Mouse (Mus musculus) MEL (cell line): ENCODE data around the gene Rad54l2. TPM values are rescaled to one million over a fixed set of nuclear protein-coding genes. Genes with fewer than 3 reads are reported as not detected.
A peak's percentile ranks its signal among the peaks of the same experiment; 100 is the strongest.

Experiments used
- DNase-seq: peaks from one replicate; pipeline ENCODE4 v3.0.0; 2011; ENCODE audit warnings: low read depth, low spot score
- H3K27ac ChIP-seq: 2 replicates; pipeline ENCODE4 v1.5.1; 2012; ENCODE audit warnings: low read depth, mild to moderate bottlenecking, control low read depth, low read length, moderate library complexity; ENCODE audit not compliant: control insufficient read depth
- H3K27me3 ChIP-seq, 2 experiments: fragments of 150-350 bp in 1 of 2; sonication (generic) in 1 of 2; 2 replicates each; pipeline ENCODE4 v1.6.1; 2012; ENCODE audit warnings: low read length in 2 of 2, mild to moderate bottlenecking in 2 of 2, improper control_type of control experiment in 1 of 2, moderate library complexity in 1 of 2; ENCODE audit not compliant: insufficient read depth in 2 of 2, control insufficient read depth in 1 of 2
- H3K36me3 ChIP-seq, 2 experiments: 2 replicates each; pipeline ENCODE4 v1.6.1; 2012 to 2014; ENCODE audit warnings: low read length in 2 of 2, improper control_type of control experiment in 1 of 2, inconsistent platforms in 1 of 2, mild to moderate bottlenecking in 1 of 2; ENCODE audit not compliant: insufficient read depth in 2 of 2, control insufficient read depth in 1 of 2
- H3K4me1 ChIP-seq, 2 experiments: fragments of 150-350 bp in 1 of 2; sonication (generic) in 1 of 2; 2 replicates each; pipeline ENCODE4 v1.6.1; 2012; ENCODE audit warnings: low read length in 2 of 2, improper control_type of control experiment in 1 of 2, mild to moderate bottlenecking in 1 of 2; ENCODE audit not compliant: insufficient read depth in 2 of 2, control insufficient read depth in 1 of 2
- H3K4me3 ChIP-seq, 2 experiments: fragments of 150-350 bp in 1 of 2; sonication (generic) in 1 of 2; 2 replicates each; pipeline ENCODE4 v1.5.1; 2012; ENCODE audit warnings: low read depth in 2 of 2, low read length in 2 of 2, mild to moderate bottlenecking in 2 of 2, moderate library complexity in 2 of 2, control low read depth in 1 of 2, improper control_type of control experiment in 1 of 2; ENCODE audit not compliant: control insufficient read depth in 1 of 2, insufficient read depth in 1 of 2
- H3K79me2 ChIP-seq: 2 replicates; pipeline ENCODE4 v1.6.1; 2012; ENCODE audit warnings: mild to moderate bottlenecking, low read length, moderate library complexity; ENCODE audit not compliant: control insufficient read depth, poor library complexity, insufficient read depth
- H3K9ac ChIP-seq: 2 replicates; pipeline ENCODE4 v1.6.1; 2012; ENCODE audit warnings: low read depth, mild to moderate bottlenecking, control low read depth, low read length, moderate library complexity; ENCODE audit not compliant: control insufficient read depth, poor library complexity, severe bottlenecking
- H3K9me3 ChIP-seq: fragments of 150-350 bp; sonication (generic); replicated peaks from 2 replicates; pipeline ENCODE4 v1.6.1; 2012; ENCODE audit warnings: mild to moderate bottlenecking, low read length, improper control_type of control experiment, moderate library complexity; ENCODE audit not compliant: insufficient read depth
- BHLHE40 ChIP-seq: IDR thresholded peaks from 2 replicates; pipeline ENCODE4 v1.6.1; 2012; ENCODE audit warnings: low read depth, mild to moderate bottlenecking, inconsistent platforms, low read length, improper control_type of control experiment, borderline replicate concordance
- CHD1 ChIP-seq: IDR thresholded peaks from 2 replicates; pipeline ENCODE4 v1.6.1; 2012; ENCODE audit warnings: low read depth, mild to moderate bottlenecking, inconsistent platforms, low read length, improper control_type of control experiment
- ELF1 ChIP-seq: IDR thresholded peaks from 2 replicates; pipeline ENCODE4 v1.6.1; 2014; ENCODE audit warnings: low read depth, mild to moderate bottlenecking, inconsistent platforms, low read length, improper control_type of control experiment, moderate library complexity
- GABPA ChIP-seq: IDR thresholded peaks from 2 replicates; pipeline ENCODE4 v1.6.1; 2012; ENCODE audit warnings: low read depth, mild to moderate bottlenecking, inconsistent platforms, low read length, improper control_type of control experiment, moderate library complexity
- HCFC1 ChIP-seq: IDR thresholded peaks from 2 replicates; pipeline ENCODE4 v1.6.1; 2012; ENCODE audit warnings: low read depth, mild to moderate bottlenecking, inconsistent platforms, low read length, improper control_type of control experiment, moderate library complexity
- MAFK ChIP-seq: IDR thresholded peaks from 2 replicates; pipeline ENCODE4 v1.6.1; 2011; ENCODE audit warnings: low read depth, mild to moderate bottlenecking, low read length, improper control_type of control experiment, borderline replicate concordance
- MAX ChIP-seq: IDR thresholded peaks from 2 replicates; pipeline ENCODE4 v1.6.1; 2011; ENCODE audit warnings: low read length, improper control_type of control experiment
- MXI1 ChIP-seq: IDR thresholded peaks from 2 replicates; pipeline ENCODE4 v1.6.1; 2011; ENCODE audit warnings: mild to moderate bottlenecking, low read depth, low read length, improper control_type of control experiment
- MYB ChIP-seq: IDR thresholded peaks from 2 replicates; pipeline ENCODE4 v1.6.1; 2011; ENCODE audit warnings: mild to moderate bottlenecking, low read depth, low read length, improper control_type of control experiment
- MYC ChIP-seq: IDR thresholded peaks from 2 replicates; pipeline ENCODE4 v1.6.1; 2011; ENCODE audit warnings: low read depth, mild to moderate bottlenecking, low read length, improper control_type of control experiment, moderate library complexity
- NELFE ChIP-seq: IDR thresholded peaks from 2 replicates; pipeline ENCODE4 v1.6.1; 2011; ENCODE audit warnings: low read depth, low read length, improper control_type of control experiment
- NRF1 ChIP-seq: IDR thresholded peaks from 2 replicates; pipeline ENCODE4 v1.6.1; 2014; ENCODE audit warnings: low read depth, mild to moderate bottlenecking, inconsistent platforms, low read length, improper control_type of control experiment, moderate library complexity; ENCODE audit not compliant: poor library complexity, insufficient read depth, severe bottlenecking
- POLR2AphosphoS2 ChIP-seq: IDR thresholded peaks from 2 replicates; pipeline ENCODE4 v1.6.1; 2011; ENCODE audit warnings: low read length, improper control_type of control experiment
- RAD21 ChIP-seq: IDR thresholded peaks from 2 replicates; pipeline ENCODE4 v1.6.1; 2011; ENCODE audit warnings: mild to moderate bottlenecking, low read depth, low read length, improper control_type of control experiment
- RCOR1 ChIP-seq: IDR thresholded peaks from 2 replicates; pipeline ENCODE4 v1.6.1; 2012; ENCODE audit warnings: low read depth, mild to moderate bottlenecking, inconsistent platforms, low read length, improper control_type of control experiment
- SMC3 ChIP-seq: IDR thresholded peaks from 2 replicates; pipeline ENCODE4 v1.6.1; 2011; ENCODE audit warnings: low read depth, low read length, improper control_type of control experiment
- TAL1 ChIP-seq: IDR thresholded peaks from 2 replicates; pipeline ENCODE4 v1.6.1; 2012; ENCODE audit warnings: mild to moderate bottlenecking, inconsistent platforms, low read length, moderate library complexity, mixed read lengths
- TBP ChIP-seq: IDR thresholded peaks from 2 replicates; pipeline ENCODE4 v1.8.0; 2011; ENCODE audit warnings: low read depth, low read length, improper control_type of control experiment
- TCF12 ChIP-seq: IDR thresholded peaks from 2 replicates; pipeline ENCODE4 v1.6.1; 2014; ENCODE audit warnings: low read depth, mild to moderate bottlenecking, inconsistent platforms, low read length, improper control_type of control experiment, moderate library complexity
- UBTF ChIP-seq: IDR thresholded peaks from 2 replicates; pipeline ENCODE4 v1.6.1; 2012; ENCODE audit warnings: low read depth, mild to moderate bottlenecking, inconsistent platforms, low read length, improper control_type of control experiment, moderate library complexity, borderline replicate concordance; ENCODE audit not compliant: insufficient read depth
- ZC3H11A ChIP-seq: IDR thresholded peaks from 2 replicates; pipeline ENCODE4 v1.6.1; 2012; ENCODE audit warnings: low read depth, mild to moderate bottlenecking, inconsistent platforms, low read length, improper control_type of control experiment
- ZKSCAN1 ChIP-seq: IDR thresholded peaks from 2 replicates; pipeline ENCODE4 v1.6.1; 2012; ENCODE audit warnings: low read depth, mild to moderate bottlenecking, inconsistent platforms, low read length, improper control_type of control experiment, moderate library complexity
- polyA plus RNA-seq, 2 experiments: library from polyadenylated mRNA; stranded (reverse) in 1 of 2; unstranded in 1 of 2; fragments of >175 nt in 1 of 2; fragments of >200 nt in 1 of 2; gene quantifications; 2 replicates each; pipeline versions ENCODE4 v1.2.1 to v1.2.4; 2012; ENCODE audit warnings: low replicate concordance in 2 of 2, low read depth in 1 of 2; ENCODE audit not compliant: insufficient read length in 2 of 2, insufficient read depth in 1 of 2, missing spikeins in 1 of 2
- total RNA-seq: library from RNA; depleted of rRNA; stranded (reverse); fragments of 300-350 nt; gene quantifications from 2 replicates; pipeline ENCODE4 v1.2.3, GENCODE M21; 2012

Rad54l2 gene
- total and polyA plus RNA-seq, 3 experiments: 11.9 to 27.2 (median 15.5) TPM

GRCm38 (mm10) chr9:106716232-106716631 is 72.8 kb downstream of the Rad54l2 start:
- peaks cover 0 to 7% of the 10 kb centered on the region in 2 experiments; a peak in 2 of 4 replicates for H3K36me3 ChIP-seq
- no peaks in the 10 kb centered on the region for H3K27me3 ChIP-seq
- TF ChIP-seq NRF1: no peak
- no peak for TF ChIP-seq MAFK
- TF ChIP-seq RCOR1: peak; percentile 79
- no peaks in the 10 kb centered on the region for H3K79me2 ChIP-seq
- no peaks in the 10 kb centered on the region for H3K9me3 ChIP-seq
- no peak overlapping the region for H3K9ac ChIP-seq
- H3K4me1 ChIP-seq: no peaks in the 10 kb centered on the region
- no peak overlapping the region for H3K27ac ChIP-seq
- DNase-seq: no peak
- no peak overlapping the region for H3K4me3 ChIP-seq

- H3K4me3 ChIP-seq: no peak overlapping the region
- no peak for DNase-seq
- H3K27ac ChIP-seq: no peak overlapping the region
- H3K36me3 ChIP-seq: peaks cover 0 to 12% of the 10 kb centered on the region in 2 experiments; a peak in 2 of 4 replicates
- TF ChIP-seq CHD1: no peak
- TF ChIP-seq MYC: no peak
- no peak for TF ChIP-seq ELF1
- TF ChIP-seq HCFC1: no peak
- TF ChIP-seq UBTF: no peak
- no peak for TF ChIP-seq TBP
- TF ChIP-seq NRF1: no peak
- no peak for TF ChIP-seq RAD21
- TF ChIP-seq NELFE: no peak
- no peak for TF ChIP-seq ZC3H11A
- no peak for TF ChIP-seq BHLHE40
- TF ChIP-seq TAL1: no peak
- no peak for TF ChIP-seq GABPA
- TF ChIP-seq POLR2AphosphoS2: no peak
- no peak for TF ChIP-seq ZKSCAN1
- no peak for TF ChIP-seq SMC3
- TF ChIP-seq MXI1: no peak
- no peak for TF ChIP-seq MAX
- TF ChIP-seq TCF12: no peak
- no peak for TF ChIP-seq MYB
- no peaks in the 10 kb centered on the region for H3K27me3 ChIP-seq
- no peaks in the 10 kb centered on the region for H3K9me3 ChIP-seq
- H3K79me2 ChIP-seq: no peaks in the 10 kb centered on the region
- H3K4me1 ChIP-seq: no peaks in the 10 kb centered on the region
- H3K9ac ChIP-seq: no peak overlapping the region
Observed at GRCm38 (mm10) chr9:106712470-106712869, 76.5 kb downstream of the Rad54l2 start.
